In genomic region chr17:69893980-69894379, GRCm38 (mm10) we compare ENCODE assay signal across 22 mouse cellular contexts.
A peak's percentile ranks its signal among the peaks of the same experiment; 100 is the strongest.
DNase-seq lines count a peak whose midpoint lies in the region; ATAC-seq lines count a peak whose summit lies in the region.
"Had no signal": no experiment of that assay in that cellular context is flagged by ENCODE, and none has a peak within 500 bp of the region (broad histone marks: within the 10 kb centered on the region; RNA-seq: fewer than 3 reads in every experiment).

No protein-coding gene starts in this region.

- peak; percentile 56; the same call in 1 of the 2 replicates for ATAC-seq in midbrain, embryonic 15.5 days (replicated peaks)
- ATAC-seq: forebrain, embryonic 13.5 days; forebrain, embryonic 15.5 days; forebrain, postnatal 0 days had no signal

- no peaks in the 10 kb centered on the region for H3K27me3 ChIP-seq in midbrain, embryonic 15.5 days (replicated peaks)
- H3K27me3 ChIP-seq in midbrain, embryonic 10.5 days (ENCODE audit: low read depth, poor library complexity, severe bottlenecking): no peaks in the 10 kb centered on the region
- H3K27me3 ChIP-seq: embryonic facial prominence, embryonic 13.5 days; embryonic facial prominence, embryonic 15.5 days; forebrain, embryonic 13.5 days; forebrain, embryonic 15.5 days had no signal

- no peak overlapping the region for H3K27ac ChIP-seq in midbrain, embryonic 15.5 days
- H3K27ac ChIP-seq in midbrain, embryonic 10.5 days (replicated peaks): no peak overlapping the region
- H3K27ac ChIP-seq: embryonic facial prominence, embryonic 13.5 days; embryonic facial prominence, embryonic 15.5 days; forebrain, embryonic 13.5 days; forebrain, embryonic 15.5 days had no signal

- H3K4me3 ChIP-seq in midbrain, embryonic 15.5 days: no peak overlapping the region
- no peak overlapping the region for H3K4me3 ChIP-seq in midbrain, embryonic 10.5 days
- H3K4me3 ChIP-seq: embryonic facial prominence, embryonic 13.5 days; embryonic facial prominence, embryonic 15.5 days; erythroblast, embryonic 14.5 days; forebrain, embryonic 13.5 days; forebrain, embryonic 15.5 days had no signal

- WGBS in midbrain, embryonic 15.5 days: 62% methylated on average over 4 of the region's 4 CpGs
- 72% methylated on average over 4 of the region's 4 CpGs for WGBS in midbrain, embryonic 10.5 days

- H3K9me3 ChIP-seq in midbrain, embryonic 15.5 days: no peaks in the 10 kb centered on the region
- no peaks in the 10 kb centered on the region for H3K9me3 ChIP-seq in midbrain, embryonic 10.5 days (replicated peaks)
- H3K9me3 ChIP-seq: embryonic facial prominence, embryonic 13.5 days; embryonic facial prominence, embryonic 15.5 days; forebrain, embryonic 13.5 days; forebrain, embryonic 15.5 days had no signal

- intact Hi-C loops in heart, postnatal 25 days (cut with DNase I): no loop called here

- H3K4me2 ChIP-seq in midbrain, embryonic 15.5 days: no peak overlapping the region
- H3K4me2 ChIP-seq: embryonic facial prominence, embryonic 13.5 days; embryonic facial prominence, embryonic 15.5 days; forebrain, embryonic 13.5 days; forebrain, embryonic 15.5 days had no signal

- no peaks in the 10 kb centered on the region for H3K4me1 ChIP-seq in midbrain, embryonic 15.5 days
- H3K4me1 ChIP-seq in midbrain, embryonic 10.5 days: no peaks in the 10 kb centered on the region
- H3K4me1 ChIP-seq: embryonic facial prominence, embryonic 13.5 days; embryonic facial prominence, embryonic 15.5 days; forebrain, embryonic 13.5 days; forebrain, embryonic 15.5 days had no signal

- no peaks in the 10 kb centered on the region for H3K36me3 ChIP-seq in midbrain, embryonic 15.5 days (replicated peaks)
- H3K36me3 ChIP-seq in midbrain, embryonic 10.5 days: no peaks in the 10 kb centered on the region
- H3K36me3 ChIP-seq: embryonic facial prominence, embryonic 13.5 days; embryonic facial prominence, embryonic 15.5 days; forebrain, embryonic 15.5 days had no signal

- DNase-seq in midbrain, embryonic 10.5 days (ENCODE audit: low spot score): no peak
- DNase-seq in fat pad, adult 2 months (ENCODE audit: extremely low read depth, low read depth, low spot score): peak; percentile 52
- peak; percentile 6 for DNase-seq in telencephalon, adult 2 months (ENCODE audit: low read depth, low spot score)
- no peak for DNase-seq in heart, postnatal 25 days (ENCODE audit: low spot score)
- DNase-seq in adrenal gland, adult 2 months: no peak
- DNase-seq: adrenal gland, adult 8-10 months; adrenal gland, postnatal 14 days; adrenal gland, postnatal 36 days; cerebellum, adult 11 months; cerebellum, adult 18-20 months; cerebellum, adult 8-10 months; cerebellum, adult 9-11 months; cerebellum, postnatal 14 days; cerebellum, postnatal 36 days; embryo, embryonic 11 days; forebrain, postnatal 0 days had no signal

- H3K9ac ChIP-seq in midbrain, embryonic 15.5 days: no peak overlapping the region
- H3K9ac ChIP-seq: embryonic facial prominence, embryonic 13.5 days; embryonic facial prominence, embryonic 15.5 days; forebrain, embryonic 13.5 days; forebrain, embryonic 15.5 days; forebrain, postnatal 0 days had no signal

Comparison
In these comparisons a context has a peak if more than half of its experiments do, and no peak if none do; other contexts are left out.
1. DNase-seq: peak in fat pad, adult 2 months (single experiment) and telencephalon, adult 2 months (single experiment); none in midbrain, embryonic 10.5 days (single experiment), heart, postnatal 25 days (single experiment) and adrenal gland, adult 2 months (single experiment).